Mouse (Mus musculus) G1E (cell line): ENCODE measurements at regions not wholly inside any gene's neighbourhood (a gene's known extent, or its start where the extent isn't known, plus 50 kb on each side); places are given as distances from the start of the nearest gene placed in this dataset.

ENCODE experiments used
- ATAC-seq: 2 replicates; pipeline ENCODE4 v1.8.0; 2016; ENCODE audit warnings: mild to moderate bottlenecking; ENCODE audit not compliant: insufficient number of reproducible peaks, poor library complexity, low FRiP score, severe bottlenecking; ENCODE audit errors: extremely low read depth
- DNase-seq: peaks from one replicate; pipeline ENCODE4 v3.0.0; 2012; ENCODE audit warnings: low spot score
- H3K27me3 ChIP-seq: 2 replicates; pipeline ENCODE4 v1.6.1; 2012; ENCODE audit warnings: mild to moderate bottlenecking, low read length, inconsistent platforms; ENCODE audit not compliant: insufficient read depth
- H3K36me3 ChIP-seq: replicated peaks from 2 replicates; pipeline ENCODE3; 2012; ENCODE audit warnings: mild to moderate bottlenecking, inconsistent platforms
- H3K4me1 ChIP-seq: 2 replicates; pipeline ENCODE4 v1.6.1; 2012; ENCODE audit warnings: low read depth, low read length, inconsistent platforms, mixed read lengths; ENCODE audit not compliant: insufficient read depth
- H3K4me3 ChIP-seq: 2 replicates; pipeline ENCODE4 v1.5.1; 2012; ENCODE audit warnings: low read depth, mild to moderate bottlenecking, inconsistent platforms, low read length, moderate library complexity, mixed read lengths
- H3K9me3 ChIP-seq: replicated peaks from 2 replicates; pipeline ENCODE4 v1.6.1; 2012; ENCODE audit warnings: inconsistent platforms
- CTCF ChIP-seq: IDR thresholded peaks from 2 replicates; pipeline ENCODE4 v1.5.1; 2012; ENCODE audit warnings: low read depth, low read length, inconsistent platforms, mixed read lengths
- GATA1 ChIP-seq: IDR thresholded peaks from 2 replicates; pipeline ENCODE4 v1.6.1; 2012; ENCODE audit warnings: borderline replicate concordance, low read length, inconsistent platforms, mixed read lengths
- GATA2 ChIP-seq: IDR thresholded peaks from 2 replicates; pipeline ENCODE4 v1.6.1; 2012; ENCODE audit warnings: low read depth, low read length, inconsistent platforms, borderline replicate concordance
- POLR2AphosphoS5 ChIP-seq: IDR thresholded peaks from 2 replicates; pipeline ENCODE4 v1.6.1; 2012; ENCODE audit warnings: low read depth, low read length, inconsistent platforms; ENCODE audit not compliant: insufficient replicate concordance
- TAL1 ChIP-seq: conservative IDR thresholded peaks from 2 replicates; pipeline ENCODE4 v1.6.1; 2012; ENCODE audit warnings: low read depth, low read length, inconsistent platforms, mixed read lengths

DNA sequence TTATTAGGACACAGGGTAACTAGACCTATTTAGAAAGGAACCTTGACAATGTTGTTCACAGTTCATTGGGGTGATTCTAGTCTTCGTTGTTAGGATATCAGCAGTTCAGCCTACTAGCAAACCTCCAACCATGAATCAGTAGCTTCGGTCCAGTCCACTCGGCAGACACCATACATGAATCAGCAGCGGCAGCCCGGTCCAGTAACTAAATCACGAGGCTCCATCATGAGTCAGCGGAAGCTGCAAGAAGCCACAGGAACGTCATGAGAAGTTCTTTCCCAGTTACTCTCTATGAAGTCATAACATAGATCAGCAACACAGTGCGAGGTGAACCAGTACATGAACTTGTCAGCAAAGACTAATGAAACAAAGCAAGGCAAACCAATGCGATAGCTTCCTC is 68.4 kb upstream of the Armc2 start:
- no peak for TF ChIP-seq POLR2AphosphoS5
- TF ChIP-seq GATA1, result no peak
- no peak for TF ChIP-seq CTCF
- no peak for TF ChIP-seq TAL1
- TF ChIP-seq GATA2, result no peak
- Histone ChIP-seq H3K9me3 (no peaks in the 10 kb centered on the region), H3K4me3 (no peak overlapping the region), H3K27me3 (peaks cover 7% of the 10 kb centered on the region), H3K4me1 (peaks cover 11% of the 10 kb centered on the region; the same call in 1 of the 2 replicates), H3K36me3 (no peaks in the 10 kb centered on the region)
- ATAC-seq (no peak), DNase-seq (no peak)

DNA sequence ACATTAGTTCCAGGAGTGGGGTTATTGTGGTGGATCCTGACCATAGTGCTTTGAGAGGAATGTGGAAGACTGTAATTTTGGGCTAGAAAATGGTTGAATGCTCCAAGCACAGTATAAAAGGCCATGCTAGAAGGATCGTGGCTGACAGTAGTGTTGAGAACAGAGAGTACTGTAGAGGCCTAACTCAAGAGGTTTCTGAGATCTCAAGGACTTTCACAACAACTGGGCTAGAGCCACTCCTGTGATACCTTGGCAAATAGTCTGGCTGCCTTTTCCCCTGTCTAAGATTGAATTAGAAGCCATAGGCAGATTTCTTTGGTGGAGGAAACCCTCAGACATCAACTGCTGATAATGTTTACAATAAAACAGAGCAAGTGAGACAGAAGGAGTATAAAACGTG is 67.1 kb upstream of the Armc2 start:
- no peak overlapping the region for H3K4me3 ChIP-seq
- no peaks in the 10 kb centered on the region for H3K36me3 ChIP-seq
- ATAC-seq (no peak), DNase-seq (no peak)
- TF ChIP-seq GATA2 (no peak), POLR2AphosphoS5 (no peak), CTCF (no peak), TAL1 (no peak), GATA1 (no peak)
- peaks cover 8% of the 10 kb centered on the region for H3K27me3 ChIP-seq
- no peaks in the 10 kb centered on the region for H3K9me3 ChIP-seq
- H3K4me1 ChIP-seq, result peaks cover 11% of the 10 kb centered on the region; the same call in 1 of the 2 replicates

DNA sequence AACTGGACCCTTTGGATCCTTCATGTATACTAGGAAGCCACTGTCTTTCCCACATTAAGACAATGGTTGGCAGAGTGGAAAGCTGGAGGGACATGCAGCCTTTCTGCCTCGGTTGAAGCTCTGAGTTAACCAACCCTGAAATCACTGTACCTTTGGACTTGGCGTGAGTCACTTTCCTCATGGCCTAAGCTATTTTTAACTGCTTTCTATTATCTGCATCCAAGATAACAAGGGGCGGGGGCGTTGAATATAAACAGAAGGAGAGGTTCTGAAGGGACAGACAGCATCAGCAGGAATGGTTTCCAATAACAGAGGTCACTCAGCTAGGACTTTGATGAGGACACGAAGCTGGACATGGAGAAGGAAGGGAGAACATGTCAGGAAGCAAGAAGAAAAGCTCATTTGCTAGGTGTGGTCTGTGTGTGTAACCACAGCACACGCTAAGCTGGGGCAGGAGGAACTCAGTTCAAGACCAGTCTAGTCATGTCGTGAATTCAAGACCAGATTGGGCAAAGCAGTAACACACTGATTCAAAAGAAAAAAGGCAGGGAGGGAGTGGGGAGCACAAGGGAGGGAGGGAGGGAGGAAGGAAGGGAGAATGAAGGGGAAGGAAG is 64.1 kb upstream of the Armc2 start:
- DNase-seq, result no peak
- H3K4me1 ChIP-seq, result peaks cover 10% of the 10 kb centered on the region
- H3K27me3 ChIP-seq, result peaks cover 6% of the 10 kb centered on the region

DNA sequence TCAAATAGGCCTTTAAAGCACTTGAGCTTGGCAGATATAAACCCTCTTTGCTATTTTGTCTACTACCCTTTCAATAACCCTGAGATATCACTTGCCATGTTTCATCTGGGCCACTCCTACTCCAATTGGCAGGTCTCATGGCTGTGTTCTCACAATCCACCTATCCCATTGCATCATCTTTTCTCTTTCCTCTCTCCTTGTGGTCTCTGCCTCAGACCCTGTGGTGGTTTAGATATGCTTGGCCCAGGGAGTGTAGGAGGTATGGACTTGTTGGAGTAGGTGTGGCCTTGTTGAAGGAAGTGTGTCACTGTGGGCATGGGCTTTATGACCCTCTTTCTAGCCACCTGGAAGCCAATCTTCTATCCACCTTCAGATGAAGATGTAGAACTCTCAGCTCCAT is 61.5 kb upstream of the Armc2 start:
- ATAC-seq, result no peak
- H3K4me1 ChIP-seq, result peaks cover 4% of the 10 kb centered on the region
- no peak overlapping the region for H3K4me3 ChIP-seq
- H3K9me3 ChIP-seq, result no peaks in the 10 kb centered on the region
- peaks cover 8% of the 10 kb centered on the region for H3K27me3 ChIP-seq
- H3K36me3 ChIP-seq, result no peaks in the 10 kb centered on the region
- TF ChIP-seq GATA2 (no peak), CTCF (no peak), TAL1 (no peak), GATA1 (no peak), POLR2AphosphoS5 (no peak)
- no peak for DNase-seq

More for the DNA sequence above, 64.1 kb upstream of the Armc2 start:
- no peaks in the 10 kb centered on the region for H3K9me3 ChIP-seq
- no peak overlapping the region for H3K4me3 ChIP-seq
- TF ChIP-seq POLR2AphosphoS5 (no peak), CTCF (no peak), TAL1 (no peak), GATA2 (no peak), GATA1 (no peak)
- H3K36me3 ChIP-seq, result no peaks in the 10 kb centered on the region
- ATAC-seq, result no peak

DNA sequence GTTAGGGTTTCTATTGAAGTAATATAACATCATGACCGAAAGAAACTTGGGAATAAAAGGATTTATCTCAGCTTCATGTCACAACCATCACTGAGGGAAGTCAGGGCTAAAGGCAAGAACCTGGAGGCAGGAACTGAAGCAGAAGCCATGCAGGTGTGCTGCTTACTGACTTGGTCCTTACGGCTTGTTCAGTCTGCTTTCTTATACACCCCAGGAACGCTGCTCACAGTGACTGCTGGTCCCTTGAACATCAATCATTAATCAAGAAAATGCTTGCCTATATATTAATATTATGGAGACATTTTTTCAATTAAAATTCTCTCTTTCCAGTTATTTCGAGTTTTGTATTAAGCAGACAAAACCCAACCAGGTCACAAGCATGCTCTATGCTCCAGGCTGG is 58.5 kb upstream of the Armc2 start:
- Histone ChIP-seq H3K27me3 (peaks cover 8% of the 10 kb centered on the region), H3K9me3 (no peaks in the 10 kb centered on the region), H3K4me1 (peaks cover 15% of the 10 kb centered on the region), H3K4me3 (no peak overlapping the region), H3K36me3 (no peaks in the 10 kb centered on the region)
- no peak for TF ChIP-seq POLR2AphosphoS5
- no peak for TF ChIP-seq TAL1
- ATAC-seq, result no peak
- no peak for DNase-seq

DNA sequence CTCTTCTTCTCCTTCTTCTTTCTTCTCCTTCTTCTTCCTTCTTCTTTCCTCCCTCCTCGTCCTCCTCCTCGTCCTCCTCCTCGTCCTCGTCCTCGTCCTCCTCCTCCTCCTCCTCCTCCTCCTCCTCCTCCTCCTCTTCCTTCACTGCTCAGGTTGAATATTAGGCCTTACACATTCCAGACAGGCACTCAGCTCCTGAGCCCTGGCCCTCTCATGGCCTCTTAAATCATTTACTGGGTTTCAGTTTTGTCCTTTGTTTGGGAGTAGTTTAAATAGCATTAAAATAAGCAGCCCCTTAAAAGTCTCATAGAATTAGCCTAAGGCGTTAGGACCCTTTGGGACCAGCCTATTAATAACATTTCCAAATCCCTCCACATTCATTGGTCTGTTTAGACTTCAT is 57.3 kb upstream of the Armc2 start:
- no peak overlapping the region for H3K4me3 ChIP-seq
- no peaks in the 10 kb centered on the region for H3K36me3 ChIP-seq
- peaks cover 26% of the 10 kb centered on the region for H3K4me1 ChIP-seq
- ATAC-seq (no peak), DNase-seq (no peak)
- H3K27me3 ChIP-seq, result peaks cover 5% of the 10 kb centered on the region; the same call in 1 of the 2 replicates
- no peaks in the 10 kb centered on the region for H3K9me3 ChIP-seq
- TF ChIP-seq GATA2, result no peak
- no peak for TF ChIP-seq POLR2AphosphoS5
- TF ChIP-seq GATA1, result no peak
- no peak for TF ChIP-seq CTCF
- no peak for TF ChIP-seq TAL1

DNA sequence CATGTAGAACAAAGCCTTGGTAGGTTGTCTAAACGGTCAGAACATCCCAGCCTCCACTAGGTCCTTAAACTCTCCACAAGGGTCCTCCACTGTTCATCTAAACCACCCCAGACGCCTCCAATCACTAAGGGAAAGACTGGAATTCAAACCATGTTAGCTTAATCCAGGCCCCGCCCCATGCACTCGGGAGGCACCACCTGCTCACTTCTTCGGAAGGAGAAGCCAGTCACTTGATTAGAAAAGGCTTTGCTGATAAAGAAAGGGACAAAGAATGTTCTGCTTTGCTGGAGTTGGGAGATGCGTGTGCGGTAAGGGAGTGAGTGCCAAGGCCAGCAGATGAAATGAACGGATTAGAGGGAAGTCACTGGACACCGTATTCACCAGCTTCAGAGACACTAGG is 54.5 kb upstream of the Armc2 start:
- H3K36me3 ChIP-seq, result no peaks in the 10 kb centered on the region
- H3K9me3 ChIP-seq, result peaks cover under 1% of the 10 kb centered on the region; the same call in 1 of the 2 replicates
- H3K4me3 ChIP-seq, result no peak overlapping the region
- peaks cover 2% of the 10 kb centered on the region; the same call in 1 of the 2 replicates for H3K27me3 ChIP-seq
- no peak for ATAC-seq
- no peak for DNase-seq
- TF ChIP-seq GATA1 (no peak), POLR2AphosphoS5 (no peak), TAL1 (no peak), CTCF (no peak), GATA2 (no peak)
- H3K4me1 ChIP-seq, result peaks cover 35% of the 10 kb centered on the region
